Mouse (Mus musculus): Measurements from ENCODE around the gene Vapa. TPM values are rescaled to one million over a fixed set of nuclear protein-coding genes. Genes with fewer than 3 reads are reported as not detected.

Vapa gene
- polyA plus RNA-seq (2014; fragmentation: Nextera tagmentation; extraction: Ambion mirVana): 298 and 333 TPM in 2 replicates

DNA sequence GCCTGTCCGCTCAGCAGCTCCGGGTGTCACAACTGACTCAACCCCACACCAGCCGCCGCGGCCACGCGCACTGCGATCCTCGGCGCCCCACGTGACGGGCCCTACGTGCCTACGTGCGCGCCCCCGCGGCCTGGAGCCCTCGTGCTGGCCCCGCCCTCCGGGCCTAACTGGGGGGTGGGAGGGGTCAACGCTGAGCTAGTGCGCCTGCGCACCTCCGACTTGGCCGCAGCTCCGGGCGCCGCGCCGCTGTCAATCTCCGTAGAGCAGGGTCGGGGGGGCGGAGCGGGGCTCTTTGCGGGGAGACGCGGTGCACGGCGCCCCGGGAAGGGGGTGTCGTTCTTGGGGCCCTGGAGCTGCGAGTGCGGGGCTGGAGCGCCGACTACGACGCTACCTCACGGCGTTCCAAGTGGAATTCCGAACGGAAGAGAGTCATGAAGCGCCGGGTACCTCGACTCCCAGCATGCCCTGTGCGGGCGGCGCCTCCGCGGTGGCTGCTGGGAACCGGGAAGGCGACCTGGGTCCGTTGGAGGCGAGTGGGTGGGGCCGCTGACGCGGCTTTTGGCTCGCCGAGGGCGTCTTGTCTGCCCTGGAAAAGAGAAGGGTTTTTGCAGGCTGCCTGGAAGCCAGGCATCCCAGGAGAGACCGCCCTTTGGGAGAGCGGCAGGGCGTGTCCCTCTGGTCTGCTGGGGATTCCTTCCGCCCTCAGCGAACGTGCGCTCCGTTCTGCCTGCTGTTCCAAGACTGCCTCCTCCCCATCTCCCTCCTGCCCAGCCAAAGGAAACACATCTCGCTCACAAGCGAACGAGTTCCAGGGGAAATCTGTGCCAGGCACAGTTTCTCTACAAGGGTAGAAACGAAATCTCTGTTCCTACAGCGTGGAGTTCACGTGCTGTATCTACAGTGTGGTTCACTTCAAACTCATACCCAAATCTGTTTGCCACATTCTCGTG lies at the start of gene Vapa:
Gene Vapa, minus strand, starts transcription at position 93 of the 950 bp plus-strand sequence.
- H3K4me2 ChIP-seq (ENCODE audit: low read depth, low read length): peak within 1 kb of the TSS; percentile 76
- no peaks in the 10 kb centered on the region for H3K9me3 ChIP-seq (ENCODE audit: control insufficient read depth, low read length)
- peak within 1 kb of the TSS; percentile 94 for H3K9ac ChIP-seq (replicated peaks; ENCODE audit: low read depth, low read length)
- peaks cover 23% of the 10 kb centered on the region for H3K4me1 ChIP-seq (ENCODE audit: control insufficient read depth, insufficient read depth, low read length)
- H3K27ac ChIP-seq (ENCODE audit: low read depth, low read length): peak within 1 kb of the TSS; percentile 99
- peak; percentile 94 for ATAC-seq (ENCODE audit: low read depth)
- no peaks in the 10 kb centered on the region for H3K27me3 ChIP-seq (ENCODE audit: control insufficient read depth, insufficient read depth, low read length)
- H3K36me3 ChIP-seq (ENCODE audit: control insufficient read depth, insufficient read depth, low read length): no peaks in the 10 kb centered on the region
- under 1% methylated on average over 67 of the region's 85 CpGs for WGBS
- peak within 1 kb of the TSS; percentile 99 for H3K4me3 ChIP-seq (ENCODE audit: low read depth, low read length)

GRCm38 (mm10) chr17:65662662-65663061 lies 49.3 kb upstream of the Vapa start:
- no peaks in the 10 kb centered on the region for H3K36me3 ChIP-seq (ENCODE audit: control insufficient read depth, insufficient read depth, low read length)
- no peak for ATAC-seq (ENCODE audit: low read depth)
- no peak overlapping the region for H3K4me2 ChIP-seq (ENCODE audit: low read depth, low read length)
- no peak overlapping the region for H3K9ac ChIP-seq (replicated peaks; ENCODE audit: low read depth, low read length)
- 87% methylated on average over 3 of the region's 3 CpGs for WGBS
- H3K27me3 ChIP-seq (ENCODE audit: control insufficient read depth, insufficient read depth, low read length): no peaks in the 10 kb centered on the region
- H3K4me1 ChIP-seq (ENCODE audit: control insufficient read depth, insufficient read depth, low read length): no peaks in the 10 kb centered on the region
- no peak overlapping the region for H3K4me3 ChIP-seq (ENCODE audit: low read depth, low read length)
- H3K9me3 ChIP-seq (ENCODE audit: control insufficient read depth, low read length): no peaks in the 10 kb centered on the region
- H3K27ac ChIP-seq (ENCODE audit: low read depth, low read length): no peak overlapping the region

DNA sequence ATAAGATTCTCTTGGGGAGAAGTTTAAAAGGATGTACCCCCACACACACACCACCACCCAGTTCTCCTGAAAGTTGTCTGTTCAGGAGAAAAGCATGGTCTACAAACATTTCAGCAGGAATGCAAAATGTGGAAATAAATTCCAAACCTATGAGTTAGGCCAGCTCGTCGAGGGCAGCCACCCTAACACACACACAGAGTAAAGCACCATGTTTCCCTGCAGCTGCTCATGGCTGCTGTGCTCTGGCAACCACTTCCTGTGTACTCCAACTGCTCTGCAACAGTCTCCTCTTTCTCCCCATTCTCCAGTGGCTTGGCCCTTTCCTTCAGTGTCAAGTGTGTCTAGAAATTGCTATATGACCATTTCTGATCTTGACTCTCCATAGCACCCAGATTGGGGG lies 45.1 kb upstream of the Vapa start:
- H3K4me2 ChIP-seq (ENCODE audit: low read depth, low read length): no peak overlapping the region
- WGBS: 91% methylated on average over 2 of the region's 2 CpGs
- no peaks in the 10 kb centered on the region for H3K36me3 ChIP-seq (ENCODE audit: control insufficient read depth, insufficient read depth, low read length)
- H3K9me3 ChIP-seq (ENCODE audit: control insufficient read depth, low read length): no peaks in the 10 kb centered on the region
- H3K27ac ChIP-seq (ENCODE audit: low read depth, low read length): no peak overlapping the region
- H3K27me3 ChIP-seq (ENCODE audit: control insufficient read depth, insufficient read depth, low read length): no peaks in the 10 kb centered on the region
- ATAC-seq (ENCODE audit: low read depth): no peak
- H3K4me3 ChIP-seq (ENCODE audit: low read depth, low read length): no peak overlapping the region
- no peak overlapping the region for H3K9ac ChIP-seq (replicated peaks; ENCODE audit: low read depth, low read length)
- no peaks in the 10 kb centered on the region for H3K4me1 ChIP-seq (ENCODE audit: control insufficient read depth, insufficient read depth, low read length)

GRCm38 (mm10) chr17:65657958-65658357 lies 44.6 kb upstream of the Vapa start:
- Histone ChIP-seq H3K27me3 (ENCODE audit: control insufficient read depth, insufficient read depth, low read length) (no peaks in the 10 kb centered on the region), H3K36me3 (ENCODE audit: control insufficient read depth, insufficient read depth, low read length) (no peaks in the 10 kb centered on the region), H3K27ac (ENCODE audit: low read depth, low read length) (no peak overlapping the region), H3K4me3 (ENCODE audit: low read depth, low read length) (no peak overlapping the region), H3K4me1 (ENCODE audit: control insufficient read depth, insufficient read depth, low read length) (no peaks in the 10 kb centered on the region), H3K9me3 (ENCODE audit: control insufficient read depth, low read length) (no peaks in the 10 kb centered on the region), H3K9ac (replicated peaks; ENCODE audit: low read depth, low read length) (no peak overlapping the region), H3K4me2 (ENCODE audit: low read depth, low read length) (no peak overlapping the region)
- ATAC-seq (ENCODE audit: low read depth): no peak
- 92% methylated on average over 9 of the region's 9 CpGs for WGBS

DNA sequence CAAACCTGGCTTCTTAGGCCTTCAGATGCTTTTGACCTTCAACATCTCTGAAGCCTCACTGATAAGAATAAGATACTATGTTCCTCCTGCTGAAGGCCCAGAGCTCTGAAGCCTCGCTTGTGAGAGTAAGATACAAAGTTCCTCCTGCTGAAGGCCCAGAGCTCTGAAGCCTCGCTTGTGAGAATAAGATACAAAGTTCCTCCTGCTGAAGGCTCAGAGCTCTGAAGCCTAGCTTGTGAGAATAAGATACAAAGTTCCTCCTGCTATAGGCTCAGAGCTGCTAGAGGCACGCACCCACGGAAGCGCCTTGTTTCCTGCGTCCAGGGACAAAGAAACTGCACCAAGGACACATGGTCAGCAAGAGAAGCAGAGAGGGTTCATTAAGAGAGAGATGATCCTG lies 43.4 kb upstream of the Vapa start:
- no peak for ATAC-seq (ENCODE audit: low read depth)
- Histone ChIP-seq H3K36me3 (ENCODE audit: control insufficient read depth, insufficient read depth, low read length) (no peaks in the 10 kb centered on the region), H3K4me2 (ENCODE audit: low read depth, low read length) (no peak overlapping the region), H3K27me3 (ENCODE audit: control insufficient read depth, insufficient read depth, low read length) (no peaks in the 10 kb centered on the region), H3K4me3 (ENCODE audit: low read depth, low read length) (no peak overlapping the region), H3K9ac (replicated peaks; ENCODE audit: low read depth, low read length) (no peak overlapping the region), H3K4me1 (ENCODE audit: control insufficient read depth, insufficient read depth, low read length) (no peaks in the 10 kb centered on the region), H3K27ac (ENCODE audit: low read depth, low read length) (no peak overlapping the region), H3K9me3 (ENCODE audit: control insufficient read depth, low read length) (no peaks in the 10 kb centered on the region)
- WGBS: 95% methylated on average over 6 of the region's 6 CpGs

GRCm38 (mm10) chr17:65656076-65656475 lies 42.7 kb upstream of the Vapa start:
- H3K36me3 ChIP-seq (ENCODE audit: control insufficient read depth, insufficient read depth, low read length): no peaks in the 10 kb centered on the region
- H3K27ac ChIP-seq (ENCODE audit: low read depth, low read length): no peak overlapping the region
- no peak overlapping the region for H3K4me2 ChIP-seq (ENCODE audit: low read depth, low read length)
- no peak overlapping the region for H3K4me3 ChIP-seq (ENCODE audit: low read depth, low read length)
- ATAC-seq (ENCODE audit: low read depth): no peak
- H3K9ac ChIP-seq (replicated peaks; ENCODE audit: low read depth, low read length): no peak overlapping the region
- H3K4me1 ChIP-seq (ENCODE audit: control insufficient read depth, insufficient read depth, low read length): no peaks in the 10 kb centered on the region
- no peaks in the 10 kb centered on the region for H3K9me3 ChIP-seq (ENCODE audit: control insufficient read depth, low read length)
- 92% methylated on average over 8 of the region's 8 CpGs for WGBS
- H3K27me3 ChIP-seq (ENCODE audit: control insufficient read depth, insufficient read depth, low read length): no peaks in the 10 kb centered on the region

DNA sequence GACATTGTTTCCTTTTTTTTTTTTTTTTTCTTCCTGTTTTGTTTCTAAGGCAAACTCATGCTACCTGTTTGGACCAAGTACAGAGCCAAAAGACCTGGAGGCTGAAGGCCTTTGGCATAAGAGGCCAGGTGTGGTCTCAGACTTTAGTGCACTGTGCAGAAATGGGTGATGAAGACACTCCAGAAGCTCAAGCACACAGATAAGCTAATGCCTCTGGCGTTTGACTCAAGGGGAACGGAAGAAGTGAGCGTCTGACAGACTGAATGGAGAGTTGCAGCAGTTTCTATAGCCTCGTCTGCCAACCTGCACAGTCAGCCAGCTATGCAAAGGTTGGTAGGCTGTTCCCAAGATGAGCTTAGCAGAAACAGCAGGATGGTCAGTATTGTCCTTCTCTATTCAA lies 42.3 kb upstream of the Vapa start:
- Histone ChIP-seq H3K9me3 (ENCODE audit: control insufficient read depth, low read length) (no peaks in the 10 kb centered on the region), H3K4me3 (ENCODE audit: low read depth, low read length) (no peak overlapping the region), H3K9ac (replicated peaks; ENCODE audit: low read depth, low read length) (no peak overlapping the region), H3K36me3 (ENCODE audit: control insufficient read depth, insufficient read depth, low read length) (no peaks in the 10 kb centered on the region), H3K27ac (ENCODE audit: low read depth, low read length) (no peak overlapping the region), H3K4me1 (ENCODE audit: control insufficient read depth, insufficient read depth, low read length) (no peaks in the 10 kb centered on the region), H3K27me3 (ENCODE audit: control insufficient read depth, insufficient read depth, low read length) (no peaks in the 10 kb centered on the region), H3K4me2 (ENCODE audit: low read depth, low read length) (no peak overlapping the region)
- ATAC-seq (ENCODE audit: low read depth): no peak
- 89% methylated on average over 4 of the region's 4 CpGs for WGBS

GRCm38 (mm10) chr17:65650598-65650997 lies 37.2 kb upstream of the Vapa start:
- no peak overlapping the region for H3K4me2 ChIP-seq (ENCODE audit: low read depth, low read length)
- H3K9me3 ChIP-seq (ENCODE audit: control insufficient read depth, low read length): no peaks in the 10 kb centered on the region
- no peak overlapping the region for H3K9ac ChIP-seq (replicated peaks; ENCODE audit: low read depth, low read length)
- 86% methylated on average over 6 of the region's 6 CpGs for WGBS
- ATAC-seq (ENCODE audit: low read depth): no peak
- H3K4me1 ChIP-seq (ENCODE audit: control insufficient read depth, insufficient read depth, low read length): no peaks in the 10 kb centered on the region
- H3K27ac ChIP-seq (ENCODE audit: low read depth, low read length): no peak overlapping the region
- no peak overlapping the region for H3K4me3 ChIP-seq (ENCODE audit: low read depth, low read length)
- H3K27me3 ChIP-seq (ENCODE audit: control insufficient read depth, insufficient read depth, low read length): no peaks in the 10 kb centered on the region
- no peaks in the 10 kb centered on the region for H3K36me3 ChIP-seq (ENCODE audit: control insufficient read depth, insufficient read depth, low read length)

- no peak overlapping the region for H3K27ac ChIP-seq (ENCODE audit: low read depth, low read length)
- no peak for ATAC-seq (ENCODE audit: low read depth)
- H3K9ac ChIP-seq (replicated peaks; ENCODE audit: low read depth, low read length): no peak overlapping the region
- H3K27me3 ChIP-seq (ENCODE audit: control insufficient read depth, insufficient read depth, low read length): no peaks in the 10 kb centered on the region
- H3K9me3 ChIP-seq (ENCODE audit: control insufficient read depth, low read length): no peaks in the 10 kb centered on the region
- WGBS: 93% methylated on average over 2 of the region's 2 CpGs
- no peaks in the 10 kb centered on the region for H3K36me3 ChIP-seq (ENCODE audit: control insufficient read depth, insufficient read depth, low read length)
- no peak overlapping the region for H3K4me2 ChIP-seq (ENCODE audit: low read depth, low read length)
- H3K4me1 ChIP-seq (ENCODE audit: control insufficient read depth, insufficient read depth, low read length): no peaks in the 10 kb centered on the region
- H3K4me3 ChIP-seq (ENCODE audit: low read depth, low read length): no peak overlapping the region
Measured at GRCm38 (mm10) chr17:65649175-65649493, 35.8 kb upstream of the Vapa start.

Data from neural tube, embryonic 14.5 days (tissue).